Mouse (Mus musculus): ENCODE results near the gene Esrrg.

DNA sequence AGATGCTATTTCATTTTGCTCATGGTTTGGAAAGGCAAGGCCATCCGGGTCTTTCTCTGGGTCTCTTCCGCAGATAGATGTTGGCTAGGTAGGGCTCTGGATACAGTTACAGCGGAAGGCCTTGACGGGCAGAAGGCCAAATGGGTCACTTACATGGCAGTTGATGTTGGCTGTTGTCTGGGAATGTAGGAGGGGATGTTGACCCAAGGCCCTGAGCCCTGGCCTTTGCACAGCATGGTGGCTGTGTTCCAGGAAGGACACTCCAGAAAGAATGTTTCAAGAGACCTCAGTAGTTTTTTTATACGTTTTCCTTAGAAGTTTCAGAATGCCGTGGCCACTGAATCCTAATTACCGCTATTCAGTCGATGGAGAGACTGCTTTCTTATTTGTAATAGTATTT, 22.9 kb downstream of the Esrrg start:
- no peak for TF ChIP-seq POLR2A (IDR thresholded peaks at IDR 0.05; ENCODE audit: control insufficient read depth in 1 of 2, insufficient read depth in 1 of 2, low read depth in 1 of 2, low read length in 2 of 2, poor library complexity in 1 of 2)
- no peak for TF ChIP-seq ZKSCAN1 (IDR thresholded peaks at IDR 0.05; ENCODE audit: low read depth, low read length)
- TF ChIP-seq HCFC1 (IDR thresholded peaks at IDR 0.05; ENCODE audit: low read depth, low read length): no peak
- TF ChIP-seq E2F4 (IDR thresholded peaks at IDR 0.05; ENCODE audit: borderline replicate concordance, low read depth, low read length): no peak
- TF ChIP-seq CTCF (IDR thresholded peaks at IDR 0.05 in 2 of 3, conservative IDR thresholded peaks at IDR 0.05 in 1 of 3; ENCODE audit: control insufficient read depth in 1 of 3, insufficient read depth in 1 of 3, low read depth in 2 of 3, low read length in 3 of 3, poor library complexity in 1 of 3, severe bottlenecking in 1 of 3): no peak
- TF ChIP-seq RAD21 (IDR thresholded peaks at IDR 0.05; ENCODE audit: low read depth, low read length): no peak
- no peak for TF ChIP-seq JUND (IDR thresholded peaks at IDR 0.05; ENCODE audit: low read depth, low read length)
- no peak for TF ChIP-seq ZC3H11A (IDR thresholded peaks at IDR 0.05; ENCODE audit: low read depth, low read length)
- no peak for TF ChIP-seq MAFK (IDR thresholded peaks at IDR 0.05; ENCODE audit: borderline replicate concordance, low read depth, low read length)
- no peak for TF ChIP-seq ZNF384 (IDR thresholded peaks at IDR 0.05; ENCODE audit: low read depth, low read length)
- no peak for TF ChIP-seq MXI1 (IDR thresholded peaks at IDR 0.05; ENCODE audit: low read depth, low read length)
- TF ChIP-seq SIN3A (IDR thresholded peaks at IDR 0.05; ENCODE audit: low read length): no peak
- TF ChIP-seq GATA1 (IDR thresholded peaks at IDR 0.05; ENCODE audit: low read depth, low read length): no peak
- no peak for TF ChIP-seq MAX (IDR thresholded peaks at IDR 0.05; ENCODE audit: low read length)
